Mouse (Mus musculus) adrenal gland, postnatal 36 days (tissue): ENCODE measurements around the gene Ralgps1. TPM values are rescaled to one million over a fixed set of nuclear protein-coding genes. Genes with fewer than 3 reads are reported as not detected.
A peak's percentile ranks its signal among the peaks of the same experiment; 100 is the strongest.

Experiments
- DNase-seq, 2 experiments: peaks; one replicate each; pipeline ENCODE4 v3.0.0; 2021; ENCODE audit warnings: mixed read lengths in 1 of 2
- total RNA-seq, 2 experiments: library from RNA; stranded (reverse); gene quantifications; 2 replicates each; pipeline ENCODE4 v1.2.3; 2021

Gene Ralgps1
- total RNA-seq, 2 experiments from 2014 or later = 3.6 to 4.3 TPM

- peak; percentile 15 to 37 for DNase-seq
These were observed 49.6 kb downstream of the Ralgps1 start for GRCm38 (mm10) chr2:33321641-33322040.

GRCm38 (mm10) chr2:33321031-33321430, 50.3 kb downstream of the Ralgps1 start:
- peak in 1 of 2 experiments; percentile 39 for DNase-seq

DNA sequence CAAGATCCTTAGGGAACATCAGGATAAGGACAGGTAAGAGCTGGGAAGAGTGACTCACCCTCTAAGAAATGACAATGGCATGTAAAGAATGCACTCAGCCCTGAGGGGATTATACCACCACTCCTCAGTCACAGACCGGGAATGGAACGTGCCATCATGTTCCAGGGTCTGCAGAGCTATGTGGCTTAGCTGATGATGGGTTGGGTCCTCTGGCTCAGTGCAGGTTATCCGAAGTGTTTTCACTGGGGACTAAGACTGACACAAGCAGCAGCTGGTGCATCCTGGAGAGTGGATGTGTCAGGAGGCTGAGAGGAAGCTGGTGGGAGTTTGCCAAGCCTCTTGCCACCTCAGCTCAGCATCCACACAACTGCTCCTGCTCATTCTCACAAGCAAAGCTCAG, 50.7 kb downstream of the Ralgps1 start:
- DNase-seq = no peak

- no peak for DNase-seq
These were observed 51.4 kb downstream of the Ralgps1 start for GRCm38 (mm10) chr2:33319934-33320333.

DNA sequence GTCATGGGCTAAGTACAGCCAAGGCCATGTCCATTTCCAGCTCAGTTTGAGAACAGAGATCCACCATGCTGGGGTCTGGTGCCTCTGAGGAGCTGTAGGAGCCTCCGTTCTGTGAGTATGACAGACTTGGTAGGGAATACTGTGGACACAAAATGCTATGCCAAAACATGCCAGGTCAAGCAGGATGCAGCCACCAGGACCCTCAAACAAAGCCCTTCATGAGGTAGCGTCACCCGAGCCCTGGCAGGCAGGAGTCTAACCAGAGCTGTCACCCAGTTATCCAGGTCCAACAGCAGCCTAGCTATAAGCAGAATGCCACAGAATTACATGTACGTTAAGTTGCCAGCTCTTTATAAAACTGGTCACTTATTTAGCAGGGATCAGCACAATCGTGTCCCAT, 51.8 kb downstream of the Ralgps1 start:
- no peak for DNase-seq

- no peak for DNase-seq
These were observed 52.8 kb downstream of the Ralgps1 start for GRCm38 (mm10) chr2:33318491-33318964.

- peak; percentile 72 to 86 for DNase-seq
These were observed 54.8 kb downstream of the Ralgps1 start for GRCm38 (mm10) chr2:33316516-33316915.

GRCm38 (mm10) chr2:33316063-33316405, 55.3 kb downstream of the Ralgps1 start:
- DNase-seq = no peak

GRCm38 (mm10) chr2:33315233-33316062, 55.8 kb downstream of the Ralgps1 start:
- DNase-seq = no peak

DNA sequence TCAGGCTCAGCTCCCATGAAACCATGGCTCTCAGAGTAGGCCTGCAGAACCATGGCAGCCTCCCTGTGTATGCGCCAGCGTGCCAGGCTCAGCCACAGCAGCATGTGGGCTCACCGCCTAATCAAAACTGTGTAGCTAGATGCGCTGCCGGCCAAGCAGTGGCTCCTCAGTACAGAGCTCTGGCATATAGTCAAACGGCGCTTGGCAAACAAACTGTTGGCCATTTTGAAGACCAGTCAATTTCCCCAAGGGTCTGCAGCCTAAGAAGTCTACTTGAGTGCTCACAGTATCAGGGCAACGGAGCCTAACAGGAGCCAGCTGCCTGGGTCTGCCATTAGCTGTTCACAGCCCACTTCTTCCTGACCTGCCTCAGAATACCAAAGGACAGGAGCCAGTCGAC, 61.9 kb downstream of the Ralgps1 start:
- peak in 1 of 2 experiments; percentile 28 for DNase-seq

DNA sequence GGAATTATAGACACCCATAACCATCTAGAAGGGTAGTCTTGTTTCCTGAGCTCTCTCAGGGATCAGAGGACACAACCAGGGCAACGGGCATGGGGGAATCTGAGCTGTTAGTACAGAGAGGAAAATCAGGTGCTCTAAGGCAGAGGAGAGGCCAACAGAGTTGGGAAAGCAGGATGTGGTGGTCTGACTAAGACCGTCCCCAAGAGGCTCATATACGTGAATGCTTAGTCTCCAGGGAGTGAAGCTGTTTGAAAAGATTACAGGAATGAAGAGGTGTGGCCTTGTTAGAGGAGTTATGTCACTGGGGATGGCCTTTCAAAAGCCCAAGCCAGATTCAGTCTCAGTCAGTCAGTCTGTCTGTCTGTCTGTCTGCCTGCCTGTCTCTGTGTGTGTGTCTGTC, 64.7 kb downstream of the Ralgps1 start:
- DNase-seq = no peak

DNA sequence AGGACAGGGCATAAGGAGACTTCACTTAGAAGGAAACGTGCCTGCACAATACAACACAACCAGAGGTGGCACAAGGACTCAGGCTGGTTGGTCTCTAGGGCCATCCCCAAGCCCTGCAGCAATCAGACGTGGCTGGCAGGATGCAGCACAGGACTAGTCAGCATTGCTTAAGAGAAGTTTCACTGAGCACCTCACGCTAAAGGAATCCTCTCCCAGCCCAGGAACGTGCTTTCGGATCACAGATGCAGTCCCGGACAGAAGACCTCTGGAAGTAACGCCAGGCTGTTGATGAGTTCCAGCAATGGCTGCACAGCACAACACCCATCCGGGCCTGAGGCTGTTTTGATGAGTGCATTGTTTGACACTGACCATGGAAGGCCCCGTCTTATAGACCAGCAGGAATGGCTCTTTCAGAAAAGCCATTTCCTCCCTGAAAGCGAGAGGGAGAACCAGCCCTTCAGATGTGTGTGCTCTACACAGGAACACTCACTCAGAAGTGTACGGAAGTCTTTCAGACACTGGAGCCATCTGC, 67.8 kb downstream of the Ralgps1 start:
- no peak for DNase-seq

GRCm38 (mm10) chr2:33302828-33303227, 68.5 kb downstream of the Ralgps1 start:
- DNase-seq = no peak

- no peak for DNase-seq
These were observed 68.9 kb downstream of the Ralgps1 start for GRCm38 (mm10) chr2:33302405-33302804.

- DNase-seq = no peak
These were observed 70.8 kb downstream of the Ralgps1 start for GRCm38 (mm10) chr2:33300371-33301046.

GRCm38 (mm10) chr2:33298928-33299327, 72.4 kb downstream of the Ralgps1 start:
- no peak for DNase-seq

GRCm38 (mm10) chr2:33295115-33295514, 76.2 kb downstream of the Ralgps1 start:
- no peak for DNase-seq

DNA sequence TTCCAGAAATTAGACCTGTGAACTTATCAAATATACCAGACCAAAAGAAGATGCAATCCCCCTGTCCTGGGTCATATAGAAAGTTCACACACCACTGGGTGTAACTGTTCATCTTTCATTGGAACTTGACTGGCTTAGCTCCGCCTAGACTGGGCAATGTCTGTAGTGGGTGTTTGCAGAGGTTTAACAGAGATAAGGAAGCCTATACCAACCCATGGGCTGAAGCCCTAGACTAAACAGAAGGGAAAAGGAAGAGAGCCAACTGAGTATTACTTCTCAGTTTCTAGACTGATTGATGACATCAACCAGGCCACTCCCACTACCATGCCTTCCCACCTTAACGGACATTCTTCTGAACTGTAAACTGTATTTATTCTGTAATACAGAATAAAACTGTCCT, 79.2 kb downstream of the Ralgps1 start:
- DNase-seq = no peak

GRCm38 (mm10) chr2:33290491-33290890, 80.8 kb downstream of the Ralgps1 start:
- no peak for DNase-seq

GRCm38 (mm10) chr2:33288837-33289236, 82.4 kb downstream of the Ralgps1 start:
- DNase-seq = no peak

DNA sequence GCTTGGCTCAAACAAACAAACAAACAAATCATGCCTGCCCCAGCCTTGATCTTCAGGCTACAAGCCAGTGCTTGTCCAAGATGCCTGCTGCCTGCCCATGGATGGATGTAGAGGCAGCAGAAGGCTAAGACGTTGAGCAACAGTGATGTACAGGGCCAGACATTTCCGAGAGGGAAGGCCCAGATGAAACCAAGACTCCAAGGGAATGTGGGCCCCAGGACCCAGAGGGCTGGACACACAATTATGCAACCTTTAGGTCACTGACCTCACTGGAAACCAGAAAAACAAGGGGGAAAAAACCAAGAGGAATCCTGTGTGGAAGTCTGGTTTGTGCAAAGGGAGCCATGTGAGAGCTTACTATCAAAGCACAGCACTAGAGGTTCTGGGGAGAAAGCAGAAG, 87.6 kb downstream of the Ralgps1 start:
- DNase-seq = no peak

DNA sequence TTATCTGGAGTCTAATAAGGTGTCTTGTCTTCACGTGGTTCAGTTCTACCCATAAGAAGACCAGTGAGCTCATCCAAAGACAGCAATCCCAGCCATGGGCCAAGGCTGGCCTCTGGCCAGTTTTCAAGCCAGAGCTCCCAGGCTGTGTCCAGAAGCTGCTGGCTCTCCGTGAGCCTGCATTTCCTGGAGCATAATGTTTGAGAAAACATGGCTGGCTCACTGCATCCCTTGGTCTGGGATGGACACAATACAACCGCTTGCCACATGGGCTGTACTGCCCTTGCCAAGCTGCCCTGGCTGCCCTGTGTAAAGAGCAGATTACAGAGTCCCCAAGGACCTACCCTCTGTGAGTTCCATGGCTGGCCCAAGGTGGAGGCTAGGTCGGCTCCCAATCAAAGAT, 88.4 kb downstream of the Ralgps1 start:
- peak; percentile 63 to 68 for DNase-seq

- no peak for DNase-seq
These were observed 89.5 kb downstream of the Ralgps1 start for GRCm38 (mm10) chr2:33281807-33282206.
